Mouse (Mus musculus) adrenal gland, adult 18-20 months (tissue): ENCODE data around the gene Gpam. TPM values are rescaled to one million over a fixed set of nuclear protein-coding genes. Genes with fewer than 3 reads are reported as not detected.

Experiments used
- DNase-seq, 2 experiments: peaks; one replicate each; pipeline ENCODE4 v3.0.0; 2021 to 2022; ENCODE audit warnings: low spot score in 2 of 2
- total RNA-seq, 2 experiments: library from RNA; stranded (reverse); gene quantifications; 1 replicate in 1 of 2; 2 replicates in 1 of 2; pipeline ENCODE4 v1.2.3; 2021

Gpam gene
- total RNA-seq, 2 experiments from 2014 or later = 87.8 to 419 TPM

DNA sequence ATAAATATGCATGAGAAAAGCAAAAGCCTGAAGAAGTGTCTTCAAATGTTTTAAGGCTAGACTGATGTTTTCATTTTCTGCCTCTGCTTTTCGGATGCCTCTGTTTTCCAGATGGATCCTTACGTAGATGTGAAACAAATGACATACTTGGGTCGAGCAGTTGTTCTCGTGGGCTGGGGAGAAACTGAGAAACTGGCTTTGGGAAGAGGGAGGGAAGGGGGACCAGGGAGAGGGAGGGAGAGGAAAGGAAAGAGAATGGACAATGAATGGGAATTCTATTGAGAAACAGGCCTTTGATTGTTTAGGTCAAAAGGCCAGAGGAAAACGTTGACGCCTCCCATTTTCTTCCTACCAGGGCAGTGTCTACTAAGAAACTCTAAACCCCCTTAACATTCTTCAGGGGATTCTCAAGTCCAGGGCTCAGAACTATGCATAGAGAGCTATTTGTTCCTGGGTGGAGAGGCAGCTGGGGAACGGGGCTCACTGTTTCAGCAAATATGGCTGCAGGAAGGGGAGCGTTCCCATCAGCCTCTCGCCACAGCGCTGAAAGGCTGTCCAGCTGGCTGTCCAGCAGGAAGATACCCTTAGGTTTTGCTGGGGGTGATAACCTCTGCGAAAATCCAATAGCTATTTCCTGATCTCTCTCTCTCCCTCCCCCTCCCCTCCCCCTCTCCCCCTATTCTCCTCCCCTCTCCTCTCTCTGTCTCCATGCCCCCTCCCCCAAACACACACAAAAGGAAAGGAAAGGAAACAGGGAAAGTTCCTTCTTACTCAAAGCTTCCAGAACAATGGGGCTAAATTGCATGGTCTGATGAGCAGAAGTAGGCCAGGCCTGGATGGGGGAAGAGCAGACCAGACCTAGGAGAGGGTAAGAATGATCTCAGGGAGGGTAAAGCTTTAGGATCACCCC is 16.6 kb upstream of the Gpam start:
- no peak for DNase-seq

- peak; percentile 40 to 45 for DNase-seq
Measured at GRCm38 (mm10) chr19:55139301-55139700, 12.3 kb upstream of the Gpam start.

DNA sequence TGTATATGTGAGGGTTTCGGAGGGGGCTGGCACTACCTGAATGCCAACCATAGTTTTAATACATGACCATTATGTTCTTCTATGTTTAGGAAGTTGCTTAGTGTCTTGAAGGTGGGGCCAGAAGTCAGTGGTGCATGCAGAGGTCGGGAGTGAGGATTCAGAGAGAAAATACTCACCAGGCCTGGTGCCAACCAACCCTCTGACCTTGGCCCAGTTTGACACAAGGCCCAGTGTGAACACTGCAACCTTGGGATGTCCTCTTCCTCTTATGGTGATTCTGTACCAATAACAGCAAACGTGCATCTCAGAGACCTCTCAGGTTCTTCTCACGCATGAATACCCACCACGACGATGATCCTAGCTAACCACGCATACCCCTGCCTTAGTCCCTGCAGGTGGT is 11.5 kb upstream of the Gpam start:
- peak in 1 of 2 experiments; percentile 64 for DNase-seq

DNA sequence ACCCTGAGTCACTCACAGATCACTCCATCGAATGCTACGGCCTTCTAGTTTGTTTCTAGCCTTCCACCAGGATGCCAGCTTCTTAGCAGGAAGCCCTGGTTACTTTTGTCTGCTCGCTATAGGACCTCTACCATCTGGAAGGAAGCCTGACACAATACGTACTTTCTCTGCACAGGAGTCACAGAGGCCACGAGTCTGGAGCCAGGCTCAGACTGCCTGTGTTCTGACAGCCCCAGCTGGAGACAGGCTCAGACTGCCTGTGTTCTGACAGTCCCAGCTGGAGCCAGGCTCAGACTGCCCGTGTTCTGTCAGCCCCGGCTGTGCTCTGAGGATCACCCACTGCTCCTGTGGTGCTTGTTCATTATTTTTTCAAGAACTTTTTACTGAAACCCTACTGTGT is 10.8 kb upstream of the Gpam start:
- no peak for DNase-seq

GRCm38 (mm10) chr19:55136693-55137427 is 9.8 kb upstream of the Gpam start:
- DNase-seq = no peak

- no peak for DNase-seq
Measured at GRCm38 (mm10) chr19:55135918-55136317, 8.9 kb upstream of the Gpam start.

GRCm38 (mm10) chr19:55134521-55134920 is 7.5 kb upstream of the Gpam start:
- DNase-seq = no peak

GRCm38 (mm10) chr19:55132476-55132875 is 5.4 kb upstream of the Gpam start:
- DNase-seq = no peak

DNA sequence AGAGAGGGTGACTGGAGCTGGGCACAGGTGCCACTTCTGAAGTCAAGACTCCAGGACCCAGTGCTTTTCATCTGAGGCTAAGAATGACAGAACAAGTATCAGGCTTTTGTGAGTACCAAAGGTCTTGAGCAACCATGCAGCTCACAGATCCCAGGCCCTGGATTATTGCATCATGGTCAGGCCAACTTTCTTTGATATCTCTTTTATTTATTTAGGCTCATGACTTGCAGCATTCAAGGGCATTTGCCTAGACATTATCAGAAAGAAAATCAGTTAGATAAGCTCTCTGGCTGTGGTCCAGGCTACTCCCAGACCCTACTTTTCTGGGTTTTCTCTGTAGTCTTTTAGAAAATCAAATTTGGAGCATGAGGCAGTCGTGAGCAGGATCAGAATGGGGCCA is 4.7 kb upstream of the Gpam start:
- DNase-seq = peak in 1 of 2 experiments; percentile 46

DNA sequence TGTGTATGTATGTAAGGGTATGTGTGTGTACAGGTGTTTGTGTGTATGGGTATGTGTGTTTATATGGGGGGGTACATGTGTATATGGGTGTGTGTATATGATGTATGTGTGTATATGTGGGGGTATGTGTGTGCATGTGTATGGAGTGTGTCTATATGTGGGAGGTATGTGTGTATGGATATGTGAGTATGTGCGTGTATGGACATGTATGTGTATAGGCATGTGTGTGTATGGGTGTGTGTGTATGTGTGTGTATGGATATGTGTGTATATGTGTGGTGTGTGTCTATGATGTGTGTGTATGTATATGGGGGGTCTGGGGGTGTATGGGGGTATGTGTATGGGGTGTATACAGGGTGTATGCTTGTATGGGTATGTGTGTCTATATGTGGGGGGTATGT is 1.4 kb upstream of the Gpam start:
- DNase-seq = no peak

DNA sequence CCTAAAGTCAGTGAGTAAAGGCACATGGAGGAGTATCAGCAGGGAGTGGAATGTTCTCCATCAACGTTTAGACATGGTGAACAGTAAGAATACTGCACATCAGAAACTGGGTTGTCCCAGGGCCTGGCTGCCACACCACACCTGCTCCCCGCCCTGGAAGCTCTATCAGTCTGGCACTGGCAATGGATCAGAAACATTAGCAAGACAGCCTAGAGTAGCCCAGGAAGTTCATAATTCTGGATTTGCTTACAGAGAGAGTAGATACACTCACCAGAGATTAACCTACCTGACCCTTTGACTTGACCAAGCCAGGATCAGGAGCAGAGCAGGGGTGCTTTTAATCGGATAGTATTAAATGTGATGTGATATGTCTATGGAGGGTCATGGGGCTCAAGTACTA is 1.6 kb downstream of the Gpam start:
- DNase-seq = no peak

- no peak for DNase-seq
Measured at GRCm38 (mm10) chr19:55123001-55123536, 4.0 kb downstream of the Gpam start.

GRCm38 (mm10) chr19:55122351-55122980 is 4.6 kb downstream of the Gpam start:
- DNase-seq = no peak

- no peak for DNase-seq
Measured at GRCm38 (mm10) chr19:55121836-55122235, 5.2 kb downstream of the Gpam start.

- DNase-seq = no peak
Measured at GRCm38 (mm10) chr19:55120518-55121244, 6.4 kb downstream of the Gpam start.

DNA sequence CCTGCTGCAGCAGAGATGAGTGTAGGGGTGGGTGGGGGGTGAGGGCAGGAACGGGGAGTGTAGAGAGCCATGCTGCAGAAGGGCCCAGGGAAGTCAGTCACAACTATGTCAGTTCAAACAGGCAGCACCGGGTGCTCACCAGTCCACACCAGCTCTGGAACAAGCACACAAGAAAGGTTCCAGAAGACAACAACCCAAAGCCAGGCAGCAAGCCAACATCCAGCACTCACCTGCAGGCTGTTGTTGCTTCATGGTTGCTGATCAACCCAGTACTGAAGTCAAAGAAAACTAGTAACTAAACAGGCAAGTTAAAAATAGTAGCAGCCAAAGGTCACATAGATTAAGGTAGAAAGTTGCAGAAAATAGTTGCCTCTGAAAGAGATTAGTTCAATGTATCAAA is 7.5 kb downstream of the Gpam start:
- DNase-seq = no peak

DNA sequence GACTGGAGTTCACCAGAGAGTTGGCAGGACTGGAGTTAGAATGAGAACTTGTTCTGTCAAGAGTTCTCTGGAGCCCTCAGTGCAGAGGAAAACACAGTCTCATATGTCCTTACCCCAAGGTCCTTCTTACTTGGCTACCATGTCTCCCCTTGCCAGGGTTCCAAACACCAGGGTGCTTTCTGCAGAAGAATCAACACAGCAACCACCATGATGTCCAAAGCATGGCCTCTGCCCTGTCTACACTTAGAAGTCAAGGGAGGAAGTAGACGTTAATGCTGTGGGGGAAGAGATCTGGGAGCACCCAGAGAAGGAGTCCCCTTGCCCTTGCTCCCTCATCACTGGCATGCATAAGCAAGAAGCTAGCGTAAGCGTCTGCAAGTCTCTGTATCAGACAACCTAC is 9.0 kb downstream of the Gpam start:
- DNase-seq = peak in 1 of 2 experiments; percentile 7

DNA sequence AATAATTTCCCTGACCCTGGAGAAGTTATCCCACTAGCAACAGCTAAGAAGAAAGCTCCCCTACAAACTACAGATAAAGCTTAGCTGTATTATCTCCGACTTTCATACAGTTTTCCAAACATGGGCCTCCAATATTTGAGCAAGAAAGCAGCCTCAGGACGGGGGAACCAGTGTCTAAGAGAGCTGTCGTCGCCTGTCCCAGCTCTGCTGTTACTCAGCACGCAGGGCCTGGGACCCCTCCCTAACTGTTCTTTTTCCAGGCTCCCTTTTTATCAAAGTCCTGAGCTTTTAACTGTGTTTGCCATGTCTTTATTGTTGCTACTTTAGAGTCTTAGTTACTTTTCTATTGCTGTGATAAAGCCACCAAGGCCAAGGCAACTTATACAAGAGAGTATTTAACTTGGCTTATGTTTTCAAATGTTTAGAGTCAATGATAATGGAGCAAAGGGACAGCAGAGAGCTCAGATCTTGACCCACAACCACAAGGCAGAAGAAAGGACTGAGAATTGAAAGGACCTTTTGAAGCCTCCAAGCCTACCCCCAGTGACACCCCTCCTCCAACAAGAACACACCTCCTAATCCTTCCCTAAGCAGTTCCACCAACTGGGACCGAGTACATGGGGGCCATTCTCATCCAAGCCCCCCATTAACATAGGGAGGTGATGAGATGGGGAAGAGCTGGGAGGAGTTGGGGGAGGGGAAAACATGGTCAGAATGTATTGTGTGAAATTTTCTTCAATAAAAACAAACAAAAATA is 9.8 kb downstream of the Gpam start:
- no peak for DNase-seq

GRCm38 (mm10) chr19:55115532-55115931 is 11.5 kb downstream of the Gpam start:
- no peak for DNase-seq

DNA sequence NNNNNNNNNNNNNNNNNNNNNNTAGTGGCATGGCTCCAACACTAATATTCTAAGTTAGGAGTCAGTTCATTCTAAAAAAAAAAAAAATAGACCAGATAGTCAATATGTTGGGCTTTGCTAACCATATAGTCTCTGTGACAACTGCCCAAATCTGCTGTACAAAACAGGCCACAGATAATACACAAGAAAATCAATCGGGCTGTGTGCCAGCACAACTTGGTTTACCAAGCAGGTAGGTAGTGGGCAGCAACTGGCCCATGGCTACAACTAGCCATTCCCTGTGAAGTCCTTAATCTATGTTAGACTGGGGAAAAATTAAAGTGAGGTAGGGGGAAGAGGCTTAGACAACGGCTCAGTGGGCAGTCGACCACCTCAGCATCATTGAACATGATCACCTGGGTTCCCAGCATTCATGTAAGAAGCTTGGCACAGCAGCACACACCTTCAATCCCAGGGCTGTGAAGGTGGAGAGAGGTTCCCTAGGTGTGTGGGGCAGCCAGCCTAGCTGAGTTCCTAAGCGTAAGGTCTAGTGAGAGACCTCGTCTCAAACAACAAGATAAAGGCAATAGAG is 12.1 kb downstream of the Gpam start:
- DNase-seq = no peak
